Mouse (Mus musculus) liver, adult 2 months (tissue): Measurements from ENCODE around the gene Dad1.

Source experiments
- CTCF ChIP-seq: fragments of 200-500 bp; IDR thresholded peaks from 2 replicates; pipeline ENCODE4 v1.5.1; 2011; ENCODE audit warnings: low read depth, low read length, control low read depth
- POLR2A ChIP-seq: fragments of 200-500 bp; IDR thresholded peaks from 2 replicates; pipeline ENCODE4 v1.6.1; 2011; ENCODE audit warnings: low read length, control low read depth; ENCODE audit not compliant: insufficient read depth; ENCODE audit errors: extremely low read depth

DNA sequence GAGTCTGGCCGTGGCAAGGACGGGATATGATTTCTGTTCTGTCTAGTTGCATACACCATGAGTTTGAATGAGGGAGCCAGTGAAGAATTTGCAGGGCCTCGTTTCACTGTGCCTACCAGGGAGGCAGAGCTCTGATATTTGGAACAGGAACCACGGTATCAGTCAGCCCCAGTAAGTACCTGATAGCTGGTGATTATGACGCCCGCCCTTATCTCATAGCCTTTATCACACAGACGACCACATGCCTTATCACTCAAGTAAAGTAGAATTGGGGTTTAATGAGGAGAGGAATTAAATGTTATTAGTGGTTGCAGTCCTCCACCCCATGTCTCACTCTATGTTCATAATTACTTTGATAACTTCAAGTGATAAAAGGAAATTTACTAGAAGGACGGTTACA, 49.6 kb downstream of the Dad1 start:
- TF ChIP-seq POLR2A (no peak), CTCF (no peak)
